Mouse (Mus musculus) hematopoietic stem cell, adult 5-6 weeks (primary cell): Measurements from ENCODE around the gene Bcl2. TPM values are rescaled to one million over a fixed set of nuclear protein-coding genes. Genes with fewer than 3 reads are reported as not detected.

Source experiments
- ATAC-seq, 2 experiments: fragments of 125-278 bp in 1 of 2; replicated peaks in 1 of 2; 2 replicates each; pipeline ENCODE4 v1.8.0; 2016 to 2017; ENCODE audit warnings: inconsistent platforms in 2 of 2, mild to moderate bottlenecking in 2 of 2, moderate number of reproducible peaks in 2 of 2, low read depth in 1 of 2, moderate TSS enrichment in 1 of 2; ENCODE audit not compliant: low FRiP score in 2 of 2, poor library complexity in 2 of 2, severe bottlenecking in 2 of 2, insufficient read depth in 1 of 2, low TSS enrichment in 1 of 2
- total RNA-seq: library from RNA; stranded (forward); fragments of 172-1452, 232-1000 nt; gene quantifications from 2 replicates; pipeline ENCODE4 v1.2.3, GENCODE M21; 2017

Gene Bcl2
- total RNA-seq, 1 experiment from 2014 or later: 36.3 TPM

- ATAC-seq: peak in 1 of 2 experiments; percentile 46; a peak in 1 of 4 replicates
Observed at GRCm38 (mm10) chr1:106644566-106644965, 69.5 kb downstream of the Bcl2 start.

- no peak for ATAC-seq
Observed at GRCm38 (mm10) chr1:106643527-106643926, 70.5 kb downstream of the Bcl2 start.

DNA sequence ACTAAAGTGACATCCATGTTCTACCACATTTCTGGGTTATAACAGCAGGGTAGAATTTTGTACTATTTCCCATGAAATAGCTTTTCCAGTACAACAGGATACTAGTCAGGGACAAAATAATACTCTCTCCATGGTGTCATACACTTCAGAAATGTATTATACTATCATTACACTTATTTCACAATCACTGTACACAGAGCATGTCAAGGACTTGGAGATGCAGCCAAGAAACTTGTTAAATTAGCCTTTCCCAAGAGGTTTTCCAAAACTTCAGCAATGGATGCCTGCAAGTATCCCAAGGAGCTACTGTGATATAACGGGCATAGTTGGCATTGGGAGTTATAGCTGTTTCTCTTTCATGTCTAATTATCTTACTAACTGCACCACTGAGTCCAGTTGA is 73.5 kb downstream of the Bcl2 start:
- no peak for ATAC-seq

DNA sequence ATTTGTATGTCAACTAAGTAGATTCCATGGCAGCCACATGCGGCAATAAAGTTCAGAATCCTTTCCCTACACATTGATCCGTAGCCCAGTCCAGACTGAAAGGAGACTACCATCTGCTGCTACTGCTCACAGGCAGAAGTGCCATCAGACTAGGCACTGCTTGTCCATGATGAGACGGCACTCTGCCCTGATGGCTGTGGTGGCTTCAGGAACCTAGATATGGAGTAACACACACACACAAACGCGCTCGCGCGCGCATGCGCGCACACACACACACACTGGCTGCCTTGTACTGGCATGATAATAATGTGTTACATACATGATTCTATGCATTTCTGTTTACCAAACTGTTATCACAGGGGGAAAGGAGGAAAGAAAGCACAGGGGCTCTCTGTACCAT is 76.4 kb downstream of the Bcl2 start:
- no peak for ATAC-seq

GRCm38 (mm10) chr1:106636714-106637113 is 77.4 kb downstream of the Bcl2 start:
- ATAC-seq: no peak

- ATAC-seq: no peak
Observed at GRCm38 (mm10) chr1:106633207-106633606, 80.9 kb downstream of the Bcl2 start.

GRCm38 (mm10) chr1:106631869-106632463 is 82.1 kb downstream of the Bcl2 start:
- ATAC-seq: no peak

GRCm38 (mm10) chr1:106630973-106631372 is 83.1 kb downstream of the Bcl2 start:
- ATAC-seq: no peak

DNA sequence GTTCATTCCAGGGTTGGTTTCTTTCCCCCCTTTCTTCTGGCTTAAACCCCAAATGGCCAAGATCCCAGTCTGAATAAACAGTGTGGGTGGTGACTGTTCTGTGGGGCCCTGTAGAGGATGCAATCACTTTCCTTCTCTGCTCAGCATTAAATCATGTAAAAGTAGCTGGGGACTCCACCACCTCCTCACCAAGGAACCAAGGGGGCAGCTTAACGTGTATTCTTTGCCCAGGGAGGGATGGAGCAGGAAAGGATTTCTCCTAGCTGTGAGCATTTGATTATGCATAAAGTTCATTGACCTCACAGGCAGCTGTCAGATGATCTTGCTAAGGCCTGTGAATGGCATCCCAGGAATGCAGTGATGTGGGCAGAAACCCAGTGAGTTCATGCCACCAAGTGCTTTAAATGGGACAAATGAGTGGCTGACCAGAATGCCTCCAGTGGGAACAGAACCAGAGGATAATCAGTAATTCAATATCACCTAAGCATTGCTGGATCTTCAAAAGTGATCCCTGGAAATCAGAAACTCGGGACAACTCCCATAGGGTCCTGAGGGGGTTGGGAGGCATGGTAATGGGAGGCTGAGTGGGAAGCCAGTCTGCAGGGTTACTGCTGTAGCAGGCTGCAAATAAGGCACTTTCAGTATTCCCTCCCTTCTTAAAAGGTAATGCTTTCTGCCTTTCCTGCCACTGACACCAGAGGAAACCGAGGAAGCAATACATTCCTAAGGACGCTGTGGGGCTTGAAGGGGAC is 84.0 kb downstream of the Bcl2 start:
- no peak for ATAC-seq

DNA sequence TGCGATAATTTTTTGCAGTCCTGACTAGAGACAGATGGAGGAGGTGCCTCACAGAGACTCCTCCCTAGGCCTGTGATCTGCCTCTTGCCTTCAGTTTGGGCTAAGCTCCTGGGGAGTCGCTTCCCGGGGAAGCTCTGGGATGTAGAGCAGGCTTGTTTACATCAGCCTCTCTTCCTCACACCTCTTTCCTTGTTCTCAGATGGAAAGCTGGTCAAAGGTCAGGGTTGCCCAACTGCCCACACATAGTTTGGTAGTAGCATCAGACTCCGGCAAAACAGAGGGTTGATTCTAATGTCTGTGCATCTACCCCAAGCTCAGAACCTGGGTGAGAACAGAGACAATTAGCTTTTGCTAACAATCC is 84.6 kb downstream of the Bcl2 start:
- ATAC-seq: no peak

GRCm38 (mm10) chr1:106628718-106629469 is 85.2 kb downstream of the Bcl2 start:
- ATAC-seq: 0 out of 4 replicates have a peak, but pooled peaks of 1 of the 2 experiments have one; percentile 33

DNA sequence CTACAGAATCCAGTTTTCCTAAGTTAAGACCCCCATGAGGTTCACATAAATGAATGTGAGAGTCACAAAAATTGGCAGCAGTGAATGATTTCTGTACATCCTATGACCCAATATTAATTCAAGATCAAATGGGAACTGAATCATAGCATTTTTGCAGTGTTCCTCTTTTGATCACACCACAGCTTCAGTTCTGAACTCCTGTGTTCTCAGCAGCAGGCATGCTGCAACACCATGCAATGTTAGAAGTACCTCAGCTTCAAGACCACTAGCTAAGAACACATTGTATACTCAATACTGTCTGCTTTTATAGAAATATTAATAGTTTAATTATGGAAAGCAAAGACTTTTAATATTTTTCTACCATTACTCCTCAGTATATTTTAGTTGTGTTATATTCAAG is 85.8 kb downstream of the Bcl2 start:
- no peak for ATAC-seq

GRCm38 (mm10) chr1:106627241-106627640 is 86.8 kb downstream of the Bcl2 start:
- peak; percentile 63 to 83 for ATAC-seq

DNA sequence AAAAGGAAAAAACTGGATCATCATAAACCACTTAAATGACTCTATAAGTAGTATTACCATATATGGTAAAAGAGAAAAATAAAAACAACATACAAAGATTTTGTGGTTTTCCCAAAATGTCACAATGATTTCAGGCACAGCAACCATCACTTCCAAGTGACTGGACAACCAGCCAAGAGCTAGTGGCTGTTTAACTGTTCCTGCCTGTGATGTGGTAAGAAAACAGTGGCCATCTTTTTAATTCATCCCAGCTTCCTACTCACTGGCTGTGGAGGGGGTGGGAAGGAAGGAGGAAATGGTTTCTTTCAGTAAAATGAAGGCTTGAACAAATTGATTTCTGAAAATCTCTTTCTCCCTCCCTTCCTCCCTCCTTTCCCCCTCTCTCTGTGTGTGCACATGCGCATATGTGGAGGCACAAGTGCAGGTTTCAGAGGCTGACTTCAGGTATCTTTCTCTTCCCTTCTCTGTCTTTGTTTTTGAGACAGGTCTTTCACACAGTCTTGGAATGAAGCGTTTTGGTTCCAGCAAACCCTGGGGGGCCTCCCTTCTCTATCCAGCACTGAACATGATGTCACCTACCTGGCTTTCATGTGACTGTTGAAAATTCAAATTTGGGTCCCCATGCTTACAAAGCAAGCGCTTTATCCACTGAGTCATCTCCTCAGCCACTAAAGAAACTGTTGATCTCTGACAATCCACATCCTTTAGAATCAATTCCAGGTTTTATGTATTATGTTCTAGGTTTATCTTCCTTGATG is 93.7 kb downstream of the Bcl2 start:
- ATAC-seq: no peak

DNA sequence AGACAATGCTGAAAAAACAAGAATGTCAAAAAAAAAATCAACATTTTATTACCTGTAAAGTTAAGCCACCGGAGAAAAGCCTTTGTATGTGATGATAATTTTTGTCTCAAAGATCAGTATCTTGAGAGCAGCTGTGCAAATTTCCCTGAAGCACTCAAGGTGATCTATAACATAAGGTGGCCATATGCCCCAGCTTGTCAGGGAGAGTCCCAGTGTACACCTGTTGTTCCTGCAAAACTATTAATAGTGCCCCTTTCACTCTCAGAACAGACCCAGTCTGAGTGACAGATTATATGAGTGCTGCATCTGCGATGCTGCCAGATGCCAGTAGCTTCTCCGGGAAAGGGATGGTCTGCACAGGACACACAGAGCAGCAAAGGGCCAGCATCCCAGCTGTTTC is 95.3 kb downstream of the Bcl2 start:
- no peak for ATAC-seq

DNA sequence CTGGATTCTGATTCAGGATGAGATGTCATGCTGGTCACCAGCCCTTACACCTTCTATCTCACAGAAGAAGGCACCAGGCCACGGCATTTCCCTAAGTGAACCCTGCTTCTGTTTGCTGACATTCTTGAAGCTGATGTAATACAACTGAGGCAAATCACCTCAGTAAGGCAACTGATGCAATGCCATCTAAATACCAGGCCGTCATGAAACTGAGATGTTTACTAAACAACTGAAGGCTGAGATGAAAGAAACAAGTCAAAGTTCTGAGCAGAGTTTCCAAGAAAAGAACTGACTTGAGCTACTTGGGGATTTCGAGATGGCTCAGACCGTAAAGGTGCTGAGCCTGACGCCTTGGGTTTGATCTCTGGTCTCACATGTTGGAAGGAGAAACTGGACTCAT is 97.1 kb downstream of the Bcl2 start:
- no peak for ATAC-seq

DNA sequence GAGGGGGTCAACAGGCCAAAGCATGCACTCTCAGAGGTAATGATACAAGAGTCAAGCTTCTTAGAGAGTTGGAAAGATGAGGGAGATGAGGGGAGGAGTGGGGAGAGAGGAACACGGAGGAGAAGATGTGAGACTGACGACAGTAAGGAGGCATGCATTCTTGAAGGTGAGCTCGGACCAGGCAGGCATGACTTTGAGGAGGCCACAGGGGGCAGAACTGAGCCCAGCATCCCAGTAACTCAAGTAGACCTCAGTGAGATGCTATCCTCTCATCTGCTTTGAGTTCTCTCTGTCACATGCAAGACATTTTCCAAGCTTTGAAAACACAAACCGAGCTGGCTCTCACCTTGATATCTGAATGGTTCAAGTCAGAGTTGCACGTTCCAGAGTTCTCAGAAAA is 100.7 kb downstream of the Bcl2 start:
- no peak for ATAC-seq
